Mouse (Mus musculus) stomach, postnatal 0 days (tissue): Measurements from ENCODE around the gene Cd248.
A peak's percentile ranks its signal among the peaks of the same experiment; 100 is the strongest.

Source experiments
- CTCF ChIP-seq: IDR thresholded peaks from 2 replicates; pipeline ENCODE4 v1.5.1; 2016; ENCODE audit warnings: antibody characterized with exemption, low read depth, mild to moderate bottlenecking, moderate library complexity
- EP300 ChIP-seq: optimal IDR thresholded peaks from 2 replicates; pipeline ENCODE3; 2016; ENCODE audit warnings: antibody characterized with exemption

- TF ChIP-seq CTCF = peak; percentile 46
- TF ChIP-seq EP300 = no peak
Observed at GRCm38 (mm10) chr19:5079279-5079678, 11.4 kb downstream of the Cd248 start.
